Mouse (Mus musculus): Measurements from ENCODE around the gene Sh3gl2.

Gene Sh3gl2

DNA sequence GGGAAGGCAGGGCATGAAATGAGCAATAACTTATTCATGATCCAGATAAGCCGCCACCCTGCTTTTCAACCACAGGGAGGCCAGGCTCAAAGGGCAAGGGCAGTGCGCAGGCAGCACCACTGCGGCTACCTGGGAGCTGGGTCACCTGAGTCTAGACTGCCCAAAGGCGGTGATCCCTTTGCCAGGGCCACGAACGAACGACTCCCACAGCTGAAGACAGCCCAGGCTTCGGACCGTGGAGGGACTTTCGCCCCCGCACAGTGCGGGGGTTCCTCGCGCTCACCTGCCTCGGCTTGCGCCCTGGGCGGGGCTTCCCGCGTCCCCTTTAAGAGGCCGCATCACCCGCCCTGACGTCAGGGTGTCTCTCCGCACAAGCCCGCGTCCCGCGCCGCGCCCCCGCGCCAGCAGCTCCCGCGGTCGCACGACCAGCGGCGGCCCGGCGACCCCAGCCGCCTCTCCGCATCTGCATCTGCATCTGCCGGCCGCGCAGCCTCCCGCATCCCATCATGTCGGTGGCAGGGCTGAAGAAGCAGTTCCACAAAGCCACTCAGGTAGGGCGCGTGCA lies at the start of gene Sh3gl2:
Sh3gl2 (plus strand) TSS at position 56 of the 565 bp plus-strand sequence.
- no peak for DNase-seq

GRCm38 (mm10) chr4:85161156-85161555 lies 43.8 kb upstream of the Sh3gl2 start:
- DNase-seq: no peak

GRCm38 (mm10) chr4:85162468-85163312 lies 42.2 kb upstream of the Sh3gl2 start:
- no peak for DNase-seq

DNA sequence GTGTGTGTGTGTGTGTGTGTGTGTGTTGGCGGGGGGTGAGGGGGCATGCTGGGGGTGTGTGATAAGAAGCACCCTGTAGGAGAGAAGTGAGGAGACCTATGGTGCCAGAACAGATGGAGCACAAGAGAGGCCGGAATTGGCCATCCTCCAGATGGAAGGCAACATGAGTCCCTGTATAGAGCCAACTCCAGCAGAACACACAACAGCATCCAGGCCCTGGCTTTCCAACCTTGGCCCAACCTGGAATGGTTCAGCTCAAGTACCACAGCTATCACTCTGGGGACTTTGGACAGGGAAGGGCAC lies 41.7 kb upstream of the Sh3gl2 start:
- no peak for DNase-seq

DNA sequence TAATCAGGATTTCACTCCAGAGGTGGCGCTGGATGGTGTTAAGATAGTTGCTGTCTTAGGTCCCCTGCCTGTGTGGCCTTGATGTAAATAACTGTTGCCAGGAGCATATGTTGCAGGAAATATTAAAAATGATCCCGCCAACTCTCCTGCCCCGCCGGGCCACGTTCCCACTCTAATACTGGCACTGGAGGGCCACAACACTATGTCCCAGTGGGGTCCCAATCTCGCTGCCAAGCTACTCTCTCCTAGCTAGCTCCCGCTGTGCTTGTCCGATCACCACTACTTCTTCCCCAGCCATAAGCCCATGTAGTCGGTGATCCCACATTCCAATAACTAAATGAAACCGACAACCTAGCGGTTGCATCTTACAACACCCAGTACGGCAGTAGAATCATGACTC lies 36.9 kb upstream of the Sh3gl2 start:
- no peak for DNase-seq

DNA sequence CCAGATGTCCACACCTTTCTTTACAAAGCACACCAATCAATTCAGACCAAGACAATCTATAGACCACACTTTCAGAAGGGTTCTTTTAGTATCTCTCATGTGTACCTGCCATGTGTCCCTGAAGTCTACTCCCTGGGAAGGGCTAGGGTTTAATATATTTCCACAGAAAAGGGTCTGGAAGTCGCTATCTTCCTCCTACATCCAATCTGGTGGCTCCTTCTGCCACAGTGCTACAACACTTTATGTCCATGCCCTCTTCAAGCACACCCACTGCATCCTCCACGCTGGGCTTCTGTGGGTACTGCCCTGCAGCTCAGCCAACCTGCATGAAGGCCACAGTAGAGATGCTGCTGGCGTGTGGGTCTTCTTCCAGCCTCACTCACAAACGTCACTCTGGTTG lies 29.5 kb upstream of the Sh3gl2 start:
- no peak for DNase-seq

DNA sequence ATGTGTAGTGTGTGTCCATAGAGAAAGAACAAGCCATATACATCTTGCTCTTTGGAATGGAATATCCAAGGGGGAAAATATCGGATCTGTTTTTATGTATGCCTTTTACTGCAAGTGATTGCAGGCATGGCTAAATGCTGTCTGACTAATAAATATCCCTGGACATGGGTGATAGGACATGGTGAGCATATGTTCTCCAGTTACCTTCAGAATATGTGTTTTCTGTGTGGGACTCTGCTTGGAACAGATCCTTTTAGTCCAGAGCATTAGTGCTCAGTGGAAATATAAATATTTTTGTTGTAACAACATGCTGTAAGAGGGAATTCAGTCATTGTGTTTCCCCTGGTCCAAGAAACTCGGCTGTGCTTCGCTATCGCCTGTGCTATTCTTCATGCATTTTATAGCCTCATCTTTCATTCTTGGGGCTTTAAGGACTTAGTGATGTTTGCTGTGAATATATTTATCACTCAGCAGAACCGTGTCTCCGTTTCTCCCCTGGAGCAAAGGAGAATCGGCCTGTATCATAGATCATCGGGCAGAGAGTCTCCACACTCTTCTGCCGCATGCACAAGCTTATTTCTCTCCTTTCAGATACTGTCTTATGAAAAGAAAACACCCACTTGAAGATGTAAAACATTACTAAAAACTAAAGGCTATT lies 26.4 kb upstream of the Sh3gl2 start:
- DNase-seq: no peak

DNA sequence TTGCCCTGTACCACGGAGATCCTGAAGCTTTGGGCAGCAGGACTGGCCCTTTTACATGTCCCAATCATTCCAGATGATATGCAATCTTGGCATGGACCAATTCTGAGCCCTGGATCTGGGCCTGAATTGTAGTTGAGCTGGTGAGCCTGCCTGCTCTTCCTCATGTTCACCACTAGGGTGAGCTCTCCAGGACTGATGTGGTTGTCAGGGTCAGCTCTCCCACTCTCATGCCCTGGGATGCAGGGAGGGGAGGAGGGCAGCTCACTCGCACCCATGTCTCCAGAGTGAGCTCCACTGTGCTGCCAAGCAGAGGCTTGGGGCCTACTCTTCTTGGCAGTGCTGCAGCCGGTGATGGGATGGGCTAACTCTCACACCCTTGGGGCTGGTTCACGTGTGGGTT lies 18.9 kb upstream of the Sh3gl2 start:
- no peak for DNase-seq

- DNase-seq: no peak
Observed at GRCm38 (mm10) chr4:85196201-85196600, 8.7 kb upstream of the Sh3gl2 start.

DNA sequence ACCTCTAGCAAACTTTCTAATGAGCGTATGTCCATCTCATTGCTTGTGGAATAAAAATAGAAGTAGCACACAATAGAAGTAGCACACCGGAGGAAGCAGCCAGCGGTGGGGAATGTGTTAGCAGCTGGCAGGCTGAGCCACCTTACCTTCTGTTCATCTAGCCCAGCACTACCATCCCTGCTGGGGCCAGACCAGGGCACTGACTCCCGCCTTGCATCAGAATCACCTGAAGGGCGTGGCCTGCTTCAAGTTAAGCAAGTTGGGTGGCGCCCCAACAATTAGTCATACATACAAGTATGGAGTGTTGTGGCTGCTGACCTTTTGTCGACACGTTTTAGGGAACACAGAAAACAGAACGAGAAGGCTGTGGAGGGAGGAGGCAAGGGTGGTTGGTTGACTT lies 6.5 kb upstream of the Sh3gl2 start:
- no peak for DNase-seq

GRCm38 (mm10) chr4:85202582-85202981 lies 2.3 kb upstream of the Sh3gl2 start:
- DNase-seq: no peak

DNA sequence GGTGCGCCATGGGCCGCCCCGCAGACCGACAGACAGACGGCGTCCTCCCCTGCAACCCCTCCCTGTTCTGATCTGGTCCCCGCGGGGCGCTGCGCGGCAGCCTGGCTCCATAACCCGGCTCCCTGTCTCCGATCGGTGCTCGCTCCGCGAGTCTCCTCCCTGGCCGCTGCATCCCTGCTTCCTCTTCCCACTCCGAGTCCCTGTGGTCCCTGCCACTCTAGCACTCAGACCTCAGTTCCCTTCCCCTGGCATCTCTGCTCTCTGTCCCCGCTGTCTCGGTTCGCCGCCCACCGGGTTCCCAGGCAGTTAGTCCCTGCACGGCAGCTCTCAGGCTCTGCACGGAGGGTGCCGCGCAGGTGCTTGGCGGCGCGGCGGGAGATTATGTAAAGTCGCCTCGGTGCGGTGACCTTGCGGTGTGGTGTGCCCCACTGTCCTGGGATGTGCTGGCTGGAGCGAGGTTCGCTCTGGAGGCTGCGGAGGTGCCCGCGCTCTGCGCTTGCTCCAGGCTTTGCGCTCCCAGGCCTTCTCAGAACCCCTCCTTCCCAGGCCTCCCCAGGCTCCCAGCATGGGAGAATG lies 798 bp downstream of the Sh3gl2 start:
- DNase-seq: no peak

DNA sequence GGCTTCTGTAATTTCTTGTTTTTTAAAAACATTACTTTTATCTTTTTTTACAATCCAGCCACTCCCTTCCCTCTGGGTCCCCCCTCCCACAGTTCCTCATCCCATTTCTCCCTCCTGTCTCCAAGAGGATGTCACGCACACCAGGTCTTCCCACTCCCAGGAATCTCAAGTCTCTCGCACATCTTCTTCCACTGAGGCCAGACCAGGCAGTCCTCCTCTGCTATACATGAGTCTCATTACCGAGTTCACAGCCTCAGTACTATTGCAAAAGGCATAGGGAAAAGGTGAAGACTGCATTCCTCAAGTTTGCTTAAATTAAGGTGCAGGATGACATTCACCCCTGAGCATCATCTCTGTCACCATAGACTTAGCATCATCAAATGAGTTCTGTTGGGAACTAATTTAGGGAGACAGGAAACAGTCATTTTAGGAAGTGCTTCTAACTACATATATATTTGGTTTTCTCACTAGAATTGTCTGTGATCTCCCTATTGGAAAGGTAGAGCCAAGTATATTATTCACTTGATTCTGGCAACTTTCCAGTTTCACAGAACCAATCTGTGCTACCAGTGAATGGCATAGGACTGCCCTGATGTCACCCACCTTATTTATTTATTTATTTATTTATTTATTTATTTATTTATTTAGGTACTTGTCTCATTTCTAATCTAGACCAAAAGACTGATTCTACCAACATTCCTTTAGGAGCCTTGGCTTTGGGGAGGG lies 1.9 kb downstream of the Sh3gl2 start:
- DNase-seq: no peak

- DNase-seq: no peak
Observed at GRCm38 (mm10) chr4:85207515-85207914, 2.6 kb downstream of the Sh3gl2 start.

DNA sequence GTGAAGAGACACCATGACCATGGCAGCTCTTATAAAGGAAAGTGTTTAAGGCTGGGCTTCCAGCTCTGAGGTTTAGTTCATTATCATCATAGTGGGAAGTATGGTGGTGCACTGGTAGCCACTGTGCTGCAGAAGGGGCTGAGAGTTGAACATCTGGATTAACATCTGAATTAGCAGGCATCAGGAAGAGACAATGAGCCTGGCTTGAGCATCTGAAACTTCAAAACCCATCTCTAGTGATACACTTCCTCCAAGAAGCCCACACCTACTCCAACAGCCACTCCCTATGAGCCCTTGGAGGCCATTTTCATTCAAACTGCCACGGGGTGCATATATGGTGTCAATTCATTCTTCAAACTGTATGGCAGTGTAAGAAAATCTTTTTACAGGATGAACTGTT lies 3.6 kb downstream of the Sh3gl2 start:
- DNase-seq: no peak

GRCm38 (mm10) chr4:85210953-85211352 lies 6.0 kb downstream of the Sh3gl2 start:
- DNase-seq: no peak

- no peak for DNase-seq
Observed at GRCm38 (mm10) chr4:85217003-85217402, 12.1 kb downstream of the Sh3gl2 start.

DNA sequence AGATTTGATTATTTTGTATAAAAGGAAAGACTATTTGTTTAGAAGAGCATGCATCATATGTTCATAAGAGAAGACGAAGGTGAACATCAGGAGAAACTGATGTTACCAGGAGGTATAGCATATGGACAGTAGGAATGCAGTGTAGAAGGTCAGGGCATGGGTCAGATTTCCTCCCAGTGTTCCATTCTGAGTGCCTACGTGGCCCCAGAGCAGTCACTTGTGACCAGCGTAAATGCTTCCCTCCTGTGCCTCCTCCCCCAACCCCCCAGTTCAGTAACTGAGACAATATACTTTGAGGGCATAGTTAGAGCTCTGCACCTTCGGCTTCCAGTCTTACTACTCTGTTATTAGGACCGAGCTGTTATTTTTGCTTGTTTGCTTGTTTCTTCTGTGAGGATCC lies 17.8 kb downstream of the Sh3gl2 start:
- DNase-seq: no peak

DNA sequence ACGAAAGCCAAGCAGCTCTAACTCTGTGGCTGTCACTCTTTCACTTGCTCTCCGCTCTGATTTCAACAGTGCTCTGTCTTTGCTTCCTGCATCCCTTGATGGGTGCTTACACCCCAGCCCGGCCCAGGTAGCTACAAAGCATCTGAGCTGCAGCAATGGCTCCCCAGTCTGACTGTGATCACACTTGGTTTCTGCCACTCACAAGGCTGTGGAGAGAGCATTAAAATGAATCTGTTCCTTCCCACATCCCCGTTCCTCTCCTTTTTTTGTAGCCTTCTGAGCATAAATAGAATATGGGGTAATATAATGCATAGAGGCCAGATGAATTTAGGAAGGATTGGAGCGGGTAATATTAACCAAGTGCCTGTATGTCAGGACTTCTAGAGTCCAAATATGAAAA lies 21.8 kb downstream of the Sh3gl2 start:
- DNase-seq: no peak

- no peak for DNase-seq
Observed at GRCm38 (mm10) chr4:85227664-85228588, 23.0 kb downstream of the Sh3gl2 start.

GRCm38 (mm10) chr4:85228589-85228948 lies 23.6 kb downstream of the Sh3gl2 start:
- DNase-seq: no peak
